Mouse (Mus musculus): Measurements from ENCODE around the gene Spata33. TPM values are rescaled to one million over a fixed set of nuclear protein-coding genes. Genes with fewer than 3 reads are reported as not detected.
A peak's percentile ranks its signal among the peaks of the same experiment; 100 is the strongest.

Spata33 gene
- total RNA-seq (2014; rRNA removed) (3.3 and 5.5 TPM in 2 replicates), polyA plus RNA-seq (2015; fragmentation: Nextera tagmentation; extraction: Ambion mirVana) (8.0 and 8.3 TPM in 2 replicates)

DNA sequence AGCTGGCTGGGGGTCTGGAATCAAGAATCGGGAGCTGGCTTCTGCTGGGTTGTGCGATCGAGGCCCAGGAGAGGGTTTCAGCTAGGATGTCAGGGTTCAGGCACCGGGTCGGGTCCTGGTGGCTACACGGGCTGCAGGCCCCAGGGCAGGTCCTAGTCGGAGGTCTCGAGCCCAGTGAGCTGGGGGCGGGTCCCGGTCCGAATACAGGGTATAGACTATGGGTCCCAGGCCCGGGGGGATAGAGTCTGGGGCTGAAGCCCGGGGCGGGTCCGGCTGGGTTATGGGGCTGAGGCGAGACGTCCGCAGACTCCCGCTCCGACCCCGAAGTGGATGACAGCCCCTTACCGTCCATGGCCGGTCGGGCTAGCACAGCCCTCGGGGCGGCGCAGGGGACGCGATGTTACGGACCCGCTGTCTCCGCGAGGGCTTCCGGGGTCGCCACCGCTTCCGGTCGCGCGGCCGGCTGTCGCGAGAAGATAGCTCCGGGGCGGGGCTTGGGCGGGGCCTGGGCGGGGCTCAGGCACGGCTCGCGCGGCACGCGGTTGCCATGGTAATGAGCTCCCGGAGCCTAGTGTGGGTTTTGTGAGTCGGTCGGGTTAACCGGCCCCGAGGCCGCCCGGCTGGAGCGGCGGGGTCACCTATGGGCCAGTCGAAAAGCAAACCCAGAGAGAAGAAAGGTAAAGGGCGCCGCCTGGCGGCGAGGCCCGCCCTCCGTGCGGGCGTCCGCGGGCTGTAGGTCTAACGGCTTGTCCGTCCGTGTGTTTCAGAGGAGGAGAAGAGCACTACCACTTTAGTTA is at the start of gene Spata33, which contains the start of gene Chmp1a:
Spata33 (plus strand) TSS at position 512 of the 797 bp plus-strand sequence.
Chmp1a (minus strand) TSS at position 443 of the 797 bp plus-strand sequence.
- peak; percentile 66 for TF ChIP-seq CTCF (IDR thresholded peaks at IDR 0.05; ENCODE audit: low read depth)
- Histone ChIP-seq H3K4me3 (ENCODE audit: low read length) (peak within 1 kb of the TSS; percentile 97), H3K36me3 (ENCODE audit: insufficient read depth, low read length) (peaks cover 22% of the 10 kb centered on the region; the same call in 1 of the 2 replicates), H3K9ac (replicated peaks; ENCODE audit: low read length) (peak within 1 kb of the TSS; percentile 99), H3K4me1 (ENCODE audit: insufficient read depth, low read length) (peaks cover 13% of the 10 kb centered on the region), H3K4me2 (ENCODE audit: low read depth, low read length) (peak within 1 kb of the TSS; percentile 95), H3K27me3 (ENCODE audit: insufficient read depth, low read length) (no peaks in the 10 kb centered on the region), H3K27ac (peak within 1 kb of the TSS; percentile 78), H3K9me3 (ENCODE audit: low read length) (no peaks in the 10 kb centered on the region)
- DNase-seq (ENCODE audit: low spot score) (peak; percentile 96), ATAC-seq (peak; percentile 96)
- under 1% methylated on average over 76 of the region's 76 CpGs for whole genome bisulfite sequencing

DNA sequence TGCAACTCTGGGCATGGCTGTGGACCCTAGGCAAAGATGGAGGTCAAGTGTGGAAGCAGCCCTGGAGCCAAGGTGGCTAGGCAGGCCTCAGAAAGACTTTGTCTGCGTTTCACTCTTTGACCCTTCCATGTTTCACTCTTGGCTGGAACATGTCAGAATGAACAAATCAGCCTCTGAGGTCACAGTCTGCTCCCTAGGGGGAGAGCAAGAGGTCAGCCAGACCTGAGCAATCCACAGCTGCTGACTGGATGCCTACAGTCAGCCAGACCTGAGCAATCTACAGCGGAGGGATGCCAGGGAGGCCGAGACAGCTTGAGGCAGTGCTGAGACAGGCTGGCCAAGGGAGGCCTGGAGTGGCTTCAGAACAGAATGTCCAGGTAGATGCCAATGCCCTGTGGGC is 31.2 kb upstream of the Spata33 start:
- 54% methylated on average over 3 of the region's 3 CpGs for WGBS
- H3K4me1 ChIP-seq (ENCODE audit: insufficient read depth, low read length): no peaks in the 10 kb centered on the region
- H3K4me3 ChIP-seq (ENCODE audit: low read length): no peak overlapping the region
- TF ChIP-seq CTCF (IDR thresholded peaks at IDR 0.05; ENCODE audit: low read depth): no peak
- H3K9ac ChIP-seq (replicated peaks; ENCODE audit: low read length): no peak overlapping the region
- no peak overlapping the region for H3K4me2 ChIP-seq (ENCODE audit: low read depth, low read length)
- no peaks in the 10 kb centered on the region for H3K36me3 ChIP-seq (ENCODE audit: insufficient read depth, low read length)
- DNase-seq (ENCODE audit: low spot score): no peak
- no peaks in the 10 kb centered on the region for H3K9me3 ChIP-seq (ENCODE audit: low read length)
- no peak for ATAC-seq
- no peak overlapping the region for H3K27ac ChIP-seq
- H3K27me3 ChIP-seq (ENCODE audit: insufficient read depth, low read length): no peaks in the 10 kb centered on the region

DNA sequence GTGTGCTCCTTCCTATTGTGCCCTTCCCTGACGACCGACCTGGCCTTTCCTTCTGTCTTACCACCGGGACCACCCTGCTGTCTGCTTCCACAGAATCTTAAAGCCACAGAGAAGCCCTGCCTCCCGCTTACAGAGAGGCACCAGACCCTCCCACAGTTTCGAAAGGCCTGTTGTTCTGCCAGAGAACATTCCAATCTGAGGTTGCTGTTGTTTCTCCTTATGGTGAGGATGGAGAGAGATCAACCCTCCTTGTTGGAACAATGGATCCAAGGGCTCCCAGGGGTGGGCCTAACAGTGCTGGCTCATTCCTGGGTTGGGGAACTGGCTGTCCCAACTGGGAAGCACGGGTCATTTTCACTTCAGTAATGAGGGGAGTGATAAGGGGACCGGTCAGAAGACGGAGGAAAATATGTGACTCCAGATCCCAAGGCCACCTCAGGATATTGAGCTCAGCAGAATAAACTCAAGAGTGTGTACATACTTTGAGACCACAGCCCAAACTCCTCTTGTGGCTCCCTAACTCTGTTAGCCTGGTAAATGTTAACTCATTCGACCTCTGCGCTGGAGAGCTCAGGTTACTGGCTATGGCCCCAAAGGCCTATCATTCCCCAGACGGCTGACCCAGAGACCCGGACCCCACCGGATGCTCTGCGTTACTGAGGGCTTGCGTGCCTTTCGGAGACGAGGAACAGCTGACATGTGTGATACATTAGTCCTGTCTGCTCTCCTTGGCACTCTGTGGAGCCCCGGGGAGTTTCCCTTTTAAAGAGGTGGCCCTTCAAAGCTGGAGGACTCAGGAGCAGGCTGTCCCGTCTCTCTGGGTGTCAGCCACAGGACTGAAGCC is 26.8 kb upstream of the Spata33 start, which contains the start of gene Dpep1:
Dpep1 (plus strand) TSS at position 677 of the 844 bp plus-strand sequence.
- Histone ChIP-seq H3K9ac (replicated peaks; ENCODE audit: low read length) (no peak within 1 kb of the TSS), H3K9me3 (ENCODE audit: low read length) (no peaks in the 10 kb centered on the region), H3K4me3 (ENCODE audit: low read length) (no peak within 1 kb of the TSS), H3K27ac (no peak within 1 kb of the TSS), H3K4me2 (ENCODE audit: low read depth, low read length) (no peak within 1 kb of the TSS), H3K4me1 (ENCODE audit: insufficient read depth, low read length) (no peaks in the 10 kb centered on the region), H3K27me3 (ENCODE audit: insufficient read depth, low read length) (no peaks in the 10 kb centered on the region), H3K36me3 (ENCODE audit: insufficient read depth, low read length) (no peaks in the 10 kb centered on the region)
- no peak for ATAC-seq
- whole genome bisulfite sequencing: 49% methylated on average over 19 of the region's 19 CpGs
- TF ChIP-seq CTCF (IDR thresholded peaks at IDR 0.05; ENCODE audit: low read depth): no peak
- DNase-seq (ENCODE audit: low spot score): no peak

DNA sequence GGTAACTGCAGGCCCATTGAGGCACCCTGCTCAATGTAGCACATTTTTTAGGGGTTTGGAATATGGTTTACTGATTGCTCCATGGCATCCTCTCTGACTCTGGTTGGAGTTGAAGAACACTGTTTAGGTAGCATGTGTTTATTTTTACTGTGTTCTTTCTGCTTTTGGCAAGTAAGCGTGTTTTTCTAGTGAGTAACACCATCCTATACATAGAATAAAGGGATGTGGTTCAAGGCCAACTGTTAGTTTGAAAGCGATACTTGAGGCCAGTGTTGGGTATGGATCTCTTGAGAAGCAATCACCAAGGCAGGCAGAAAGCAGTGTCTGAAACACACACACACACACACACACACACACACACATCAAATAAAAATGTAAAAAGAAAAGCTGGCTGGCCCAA is 24.6 kb upstream of the Spata33 start:
- TF ChIP-seq CTCF (IDR thresholded peaks at IDR 0.05; ENCODE audit: low read depth): no peak
- no peak overlapping the region for H3K9ac ChIP-seq (replicated peaks; ENCODE audit: low read length)
- no peak overlapping the region for H3K27ac ChIP-seq
- H3K36me3 ChIP-seq (ENCODE audit: insufficient read depth, low read length): no peaks in the 10 kb centered on the region
- H3K4me2 ChIP-seq (ENCODE audit: low read depth, low read length): no peak overlapping the region
- no peak for DNase-seq (ENCODE audit: low spot score)
- no peaks in the 10 kb centered on the region for H3K27me3 ChIP-seq (ENCODE audit: insufficient read depth, low read length)
- WGBS: 79% methylated on average over 2 of the region's 2 CpGs
- H3K4me3 ChIP-seq (ENCODE audit: low read length): no peak overlapping the region
- ATAC-seq: no peak
- H3K9me3 ChIP-seq (ENCODE audit: low read length): no peaks in the 10 kb centered on the region
- no peaks in the 10 kb centered on the region for H3K4me1 ChIP-seq (ENCODE audit: insufficient read depth, low read length)

DNA sequence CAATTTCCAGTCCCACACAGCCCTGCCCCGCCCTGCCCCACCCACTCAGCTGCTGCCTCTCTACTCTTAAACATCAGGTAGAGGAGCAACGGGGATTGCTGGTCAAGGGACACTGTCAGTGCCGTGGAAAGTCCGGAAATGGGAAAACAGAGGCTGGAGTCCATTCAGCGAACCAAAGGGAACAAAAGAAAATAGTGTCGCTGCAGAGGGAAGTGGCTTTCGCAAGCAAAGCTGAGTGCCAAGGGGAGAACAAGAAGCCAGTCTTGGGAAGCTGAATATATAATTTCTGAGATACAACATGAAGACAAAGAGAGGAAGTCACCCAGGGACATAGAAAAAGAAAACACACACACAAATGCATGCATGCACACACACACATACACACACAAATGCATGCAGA is 23.8 kb upstream of the Spata33 start:
- H3K4me3 ChIP-seq (ENCODE audit: low read length): no peak overlapping the region
- H3K4me1 ChIP-seq (ENCODE audit: insufficient read depth, low read length): no peaks in the 10 kb centered on the region
- TF ChIP-seq CTCF (IDR thresholded peaks at IDR 0.05; ENCODE audit: low read depth): no peak
- H3K36me3 ChIP-seq (ENCODE audit: insufficient read depth, low read length): no peaks in the 10 kb centered on the region
- H3K27me3 ChIP-seq (ENCODE audit: insufficient read depth, low read length): no peaks in the 10 kb centered on the region
- H3K9me3 ChIP-seq (ENCODE audit: low read length): no peaks in the 10 kb centered on the region
- H3K4me2 ChIP-seq (ENCODE audit: low read depth, low read length): no peak overlapping the region
- DNase-seq (ENCODE audit: low spot score) (no peak), ATAC-seq (no peak)
- WGBS: 64% methylated on average over 7 of the region's 7 CpGs
- H3K9ac ChIP-seq (replicated peaks; ENCODE audit: low read length): no peak overlapping the region
- no peak overlapping the region for H3K27ac ChIP-seq

DNA sequence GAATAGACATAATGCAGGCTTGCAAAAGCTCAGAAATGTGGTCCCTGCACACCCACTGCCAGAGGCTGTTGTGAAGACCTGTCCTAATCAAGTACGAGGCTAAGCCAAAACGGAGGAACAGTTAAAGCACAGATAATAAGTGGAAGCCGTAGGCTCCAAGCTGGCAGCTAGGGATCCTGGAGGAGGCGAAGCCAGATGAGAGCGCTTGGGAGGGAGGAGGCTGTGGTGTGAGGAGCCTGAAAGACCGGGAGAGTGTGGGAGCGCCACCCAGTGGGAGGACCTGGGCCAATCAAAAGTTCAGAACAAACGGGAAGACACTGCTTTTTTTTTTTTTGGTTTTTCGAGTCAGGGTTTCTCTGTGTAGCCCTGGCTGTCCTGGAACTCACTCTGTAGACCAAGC is 22.0 kb upstream of the Spata33 start:
- Histone ChIP-seq H3K27ac (no peak overlapping the region), H3K4me3 (ENCODE audit: low read length) (no peak overlapping the region), H3K9ac (replicated peaks; ENCODE audit: low read length) (0 out of 2 replicates have a peak overlapping the region, but pooled peaks have one; percentile 21), H3K36me3 (ENCODE audit: insufficient read depth, low read length) (no peaks in the 10 kb centered on the region), H3K4me1 (ENCODE audit: insufficient read depth, low read length) (no peaks in the 10 kb centered on the region), H3K4me2 (ENCODE audit: low read depth, low read length) (peak overlapping the region; percentile 34; the same call in 1 of the 2 replicates), H3K9me3 (ENCODE audit: low read length) (no peaks in the 10 kb centered on the region), H3K27me3 (ENCODE audit: insufficient read depth, low read length) (no peaks in the 10 kb centered on the region)
- 1% methylated on average over 9 of the region's 9 CpGs for WGBS
- TF ChIP-seq CTCF (IDR thresholded peaks at IDR 0.05; ENCODE audit: low read depth): peak; percentile 76
- peak; percentile 76; the same call in 1 of the 2 replicates for ATAC-seq
- DNase-seq (ENCODE audit: low spot score): peak; percentile 85
